Mouse (Mus musculus) layer of hippocampus, adult 9-11 months (tissue): Measurements from ENCODE around the gene Tenm2.

Experiments
- DNase-seq: peaks from one replicate; pipeline ENCODE4 v3.0.0; 2022

Gene Tenm2

GRCm38 (mm10) chr11:36686253-36686652 is 549.5 kb downstream of the Tenm2 start:
- DNase-seq: no peak

DNA sequence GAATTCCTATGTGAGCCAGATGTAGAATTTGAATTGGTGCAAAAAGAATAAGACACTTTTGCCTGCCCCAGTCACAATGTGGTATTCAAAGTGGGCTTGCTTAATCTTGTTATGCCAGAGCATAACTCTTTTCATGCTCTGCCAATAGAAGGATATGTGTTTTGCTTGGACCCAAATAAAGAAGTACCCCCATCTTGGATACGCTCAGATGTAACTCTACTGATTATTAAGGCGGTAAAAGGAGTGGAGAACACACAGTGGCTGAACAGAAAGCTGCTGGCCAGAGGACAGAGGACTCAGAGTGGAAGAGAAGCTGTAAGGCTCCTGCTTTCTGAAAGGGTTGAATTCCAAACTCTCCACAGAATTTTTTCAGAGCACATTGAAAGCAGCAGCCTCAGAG is 556.4 kb downstream of the Tenm2 start:
- no peak for DNase-seq

- DNase-seq: no peak
Observed at GRCm38 (mm10) chr11:36678542-36678941, 557.2 kb downstream of the Tenm2 start.

- no peak for DNase-seq
Observed at GRCm38 (mm10) chr11:36678057-36678396, 557.7 kb downstream of the Tenm2 start.

- DNase-seq: peak; percentile 52
Observed at GRCm38 (mm10) chr11:36677321-36678056, 558.3 kb downstream of the Tenm2 start.

DNA sequence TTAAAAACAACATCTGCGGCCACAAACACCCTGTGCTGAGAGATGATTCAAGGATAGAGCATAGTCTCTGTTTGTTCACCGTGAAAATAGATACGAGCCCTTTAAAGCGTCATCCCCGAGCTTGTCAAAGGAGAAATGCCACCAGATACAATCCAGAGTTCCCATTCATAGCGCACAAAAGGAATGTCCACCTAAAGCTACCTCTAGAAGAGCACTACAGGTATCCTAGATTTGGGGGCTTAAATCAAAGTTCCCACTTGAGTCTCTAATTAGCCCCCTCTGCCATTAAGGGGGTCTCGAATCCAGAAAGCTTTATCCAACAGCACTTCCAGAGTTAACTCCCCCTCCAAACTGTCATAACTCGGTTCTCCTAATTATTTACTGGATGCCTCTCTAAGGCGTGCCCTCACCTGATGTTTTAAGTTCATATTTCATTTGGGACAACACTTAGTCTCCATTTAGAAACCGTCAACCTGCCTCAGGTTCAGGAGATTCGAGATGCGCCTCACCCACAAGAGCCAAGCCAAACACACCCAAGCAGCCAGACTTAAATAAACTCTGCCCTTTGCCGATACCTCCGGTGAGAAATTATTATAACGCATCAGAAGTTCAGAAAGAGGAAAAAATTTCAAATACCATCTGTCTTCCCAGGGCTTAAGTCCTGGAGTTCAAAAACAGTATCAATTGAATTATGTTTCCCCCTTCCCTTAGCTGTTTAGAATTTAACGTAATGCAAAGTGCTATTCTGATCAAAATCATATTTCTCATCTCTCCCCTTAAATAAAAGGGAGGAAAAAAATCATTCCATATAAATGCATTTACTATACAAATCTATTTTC is 559.1 kb downstream of the Tenm2 start:
- DNase-seq: no peak

- no peak for DNase-seq
Observed at GRCm38 (mm10) chr11:36674902-36675422, 560.8 kb downstream of the Tenm2 start.

- DNase-seq: no peak
Observed at GRCm38 (mm10) chr11:36674141-36674540, 561.6 kb downstream of the Tenm2 start.

- no peak for DNase-seq
Observed at GRCm38 (mm10) chr11:36671196-36671595, 564.6 kb downstream of the Tenm2 start.

GRCm38 (mm10) chr11:36664026-36664425 is 571.7 kb downstream of the Tenm2 start:
- no peak for DNase-seq

DNA sequence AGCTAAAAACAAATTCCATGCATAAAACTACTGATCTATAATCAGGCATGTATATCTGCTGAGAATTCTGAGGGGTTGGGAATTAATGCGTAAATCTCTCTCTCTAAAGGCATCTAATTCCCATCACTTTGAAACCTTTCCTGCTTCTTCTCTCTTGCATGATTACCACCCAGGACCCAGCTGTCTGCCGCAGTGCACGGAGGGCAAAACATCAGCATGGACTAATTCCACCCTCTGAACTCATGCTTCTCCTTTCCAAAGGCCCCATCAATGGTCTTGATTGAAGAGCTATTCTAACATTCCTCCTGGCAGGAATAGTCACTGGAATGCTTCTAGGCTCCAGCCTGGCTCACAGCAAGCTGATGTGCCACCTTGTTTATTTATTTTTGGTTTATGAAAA is 572.2 kb downstream of the Tenm2 start:
- DNase-seq: no peak

DNA sequence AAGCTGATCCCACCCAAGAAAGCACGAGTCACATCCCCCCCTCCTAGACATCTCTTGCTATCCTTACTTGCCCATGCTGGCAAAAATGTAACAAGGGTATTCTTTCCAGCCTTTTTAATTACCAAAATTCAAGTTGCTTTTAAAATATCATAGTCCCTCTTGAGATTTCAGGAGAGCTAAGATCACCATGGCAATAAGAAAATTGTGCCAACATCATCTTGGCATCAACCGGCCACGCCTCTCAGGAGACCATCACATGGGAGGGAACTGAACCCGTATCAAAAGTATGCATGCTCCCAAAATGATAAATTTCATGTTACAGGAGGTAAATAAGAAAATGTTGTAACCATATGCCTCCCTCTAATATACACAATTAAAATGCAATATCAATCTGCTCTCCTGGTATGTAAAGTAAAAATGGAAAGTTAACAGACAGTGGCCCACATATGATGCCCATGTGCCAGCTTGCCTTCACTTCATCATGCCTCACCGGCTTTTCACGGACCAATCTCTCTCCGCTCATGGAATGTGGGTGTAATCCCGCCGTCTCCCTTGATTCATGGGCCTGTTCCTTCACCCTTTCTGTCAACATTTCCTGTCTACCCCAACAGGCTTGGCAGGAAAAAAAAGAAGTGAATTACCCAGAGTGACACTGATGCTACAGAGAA is 582.0 kb downstream of the Tenm2 start:
- DNase-seq: no peak

DNA sequence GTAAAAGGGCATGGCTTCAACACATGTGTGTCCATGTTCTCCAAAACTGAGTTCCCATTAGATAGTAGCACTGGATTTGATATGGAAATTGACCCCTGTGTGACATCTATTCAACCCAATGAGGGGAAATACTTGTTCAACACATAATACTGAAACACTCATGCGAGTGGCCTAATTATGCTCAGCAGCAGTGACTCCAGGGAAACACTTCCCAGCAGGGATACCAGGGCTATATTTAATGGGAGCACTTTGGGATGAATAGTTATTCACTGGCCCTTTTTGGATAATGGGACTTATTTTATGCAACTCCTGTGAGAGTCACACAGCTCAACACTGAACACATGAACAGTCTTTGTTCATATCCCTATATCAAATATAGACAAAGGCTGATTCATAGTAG is 588.6 kb downstream of the Tenm2 start:
- DNase-seq: no peak

DNA sequence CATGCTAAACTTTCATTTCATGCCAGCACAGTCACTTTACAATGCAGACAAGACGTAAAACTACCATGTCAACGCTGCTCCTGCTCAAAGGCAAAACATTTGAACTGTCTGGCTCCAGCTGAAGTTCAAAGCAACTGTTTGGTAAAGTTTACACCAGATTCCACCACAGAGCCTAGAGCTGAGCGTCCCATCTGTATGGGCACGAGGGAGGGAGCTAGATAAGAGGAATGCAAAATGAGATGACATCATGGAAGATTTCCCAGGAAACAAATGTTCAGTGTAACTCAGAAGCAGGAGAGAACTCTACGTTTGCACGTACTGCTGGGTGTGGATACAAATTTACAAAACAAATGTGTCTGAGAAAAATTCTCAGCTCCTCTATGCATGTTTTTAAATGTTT is 600.7 kb downstream of the Tenm2 start:
- no peak for DNase-seq

GRCm38 (mm10) chr11:36632201-36632600 is 603.6 kb downstream of the Tenm2 start:
- no peak for DNase-seq

GRCm38 (mm10) chr11:36613807-36614206 is 622.0 kb downstream of the Tenm2 start:
- DNase-seq: no peak

DNA sequence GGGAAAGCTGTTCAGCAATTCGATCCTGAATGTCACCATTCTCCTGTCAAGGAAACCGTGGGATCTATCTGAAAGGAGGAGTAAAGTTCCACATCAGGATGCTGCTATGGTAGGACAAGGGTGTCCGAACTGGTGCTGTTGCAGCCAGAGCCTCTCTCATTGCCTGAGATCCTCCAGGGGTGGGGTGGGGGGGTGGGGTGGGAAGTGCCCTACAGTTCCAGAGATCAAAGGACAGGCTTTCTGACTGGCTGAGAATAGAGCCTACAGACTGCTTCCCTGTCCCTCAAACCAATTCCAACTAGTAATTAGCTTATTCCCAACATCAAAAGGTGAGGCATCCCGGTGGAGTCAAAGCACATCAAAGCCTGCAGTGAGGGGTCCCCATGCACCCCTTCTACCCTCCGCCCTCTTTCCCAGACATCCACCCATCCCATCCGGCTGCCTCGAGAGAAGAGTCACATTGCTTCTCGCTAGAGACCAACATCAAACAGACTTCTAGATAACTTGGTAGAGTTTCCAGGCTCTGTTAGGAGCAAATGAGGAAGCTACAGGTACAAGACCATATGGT is 630.9 kb downstream of the Tenm2 start:
- no peak for DNase-seq

DNA sequence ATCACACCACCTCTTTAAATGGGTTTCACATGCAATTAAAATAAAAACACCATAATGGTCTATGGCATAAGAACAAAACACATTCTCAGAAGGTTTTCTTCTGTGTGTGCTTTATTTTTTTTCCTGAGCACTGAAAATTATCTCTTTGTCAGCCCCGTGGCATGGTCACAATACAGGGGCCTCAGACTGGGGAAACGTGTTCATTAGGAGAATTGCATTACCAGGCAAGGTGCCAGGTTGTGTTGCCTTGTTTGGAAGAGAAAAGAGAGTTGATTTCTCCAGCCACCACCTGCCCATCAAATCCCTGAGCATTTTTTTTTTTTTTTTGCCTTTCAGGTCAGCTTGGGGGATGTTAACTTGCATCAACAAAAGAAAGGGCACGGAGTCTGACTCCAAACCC is 631.5 kb downstream of the Tenm2 start:
- no peak for DNase-seq

- no peak for DNase-seq
Observed at GRCm38 (mm10) chr11:36592471-36592870, 643.3 kb downstream of the Tenm2 start.

DNA sequence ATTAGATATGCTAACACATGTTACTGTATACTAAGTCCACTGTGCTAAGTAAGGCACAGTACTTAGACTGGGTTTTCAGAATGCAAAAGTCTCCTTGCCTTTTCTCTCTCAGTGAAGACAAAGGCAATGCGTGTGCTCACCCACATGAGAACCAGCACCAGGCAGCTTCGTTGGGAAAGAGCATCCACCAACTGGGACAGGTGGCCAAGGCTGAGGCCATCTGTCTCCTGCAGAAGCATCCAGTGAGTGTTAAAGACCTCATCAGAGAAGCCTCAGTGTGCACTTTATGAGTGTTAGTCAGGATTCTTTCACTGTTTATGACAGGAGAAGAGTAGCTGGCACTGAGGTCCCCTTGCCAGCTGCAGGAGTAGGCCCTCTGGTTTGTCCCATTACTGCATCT is 669.6 kb downstream of the Tenm2 start:
- DNase-seq: peak; percentile 88

DNA sequence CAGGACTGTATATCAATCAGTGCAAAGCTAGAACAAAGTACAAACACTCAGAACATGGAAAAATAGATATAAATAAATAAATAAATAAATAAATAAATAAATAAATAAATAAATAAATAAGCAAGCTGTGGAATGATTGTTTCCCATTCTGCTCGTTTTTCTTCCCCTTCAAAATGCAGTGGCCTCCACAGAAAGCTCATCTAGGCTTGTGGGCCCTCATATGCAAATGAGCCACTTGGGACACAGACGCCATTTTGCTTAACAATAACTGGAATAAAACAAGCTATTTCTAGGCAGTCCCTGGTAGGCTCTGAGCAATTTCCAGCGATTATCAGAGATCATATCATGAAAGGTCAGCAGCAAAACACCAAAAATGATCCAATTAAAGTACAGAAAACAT is 672.9 kb downstream of the Tenm2 start:
- no peak for DNase-seq

DNA sequence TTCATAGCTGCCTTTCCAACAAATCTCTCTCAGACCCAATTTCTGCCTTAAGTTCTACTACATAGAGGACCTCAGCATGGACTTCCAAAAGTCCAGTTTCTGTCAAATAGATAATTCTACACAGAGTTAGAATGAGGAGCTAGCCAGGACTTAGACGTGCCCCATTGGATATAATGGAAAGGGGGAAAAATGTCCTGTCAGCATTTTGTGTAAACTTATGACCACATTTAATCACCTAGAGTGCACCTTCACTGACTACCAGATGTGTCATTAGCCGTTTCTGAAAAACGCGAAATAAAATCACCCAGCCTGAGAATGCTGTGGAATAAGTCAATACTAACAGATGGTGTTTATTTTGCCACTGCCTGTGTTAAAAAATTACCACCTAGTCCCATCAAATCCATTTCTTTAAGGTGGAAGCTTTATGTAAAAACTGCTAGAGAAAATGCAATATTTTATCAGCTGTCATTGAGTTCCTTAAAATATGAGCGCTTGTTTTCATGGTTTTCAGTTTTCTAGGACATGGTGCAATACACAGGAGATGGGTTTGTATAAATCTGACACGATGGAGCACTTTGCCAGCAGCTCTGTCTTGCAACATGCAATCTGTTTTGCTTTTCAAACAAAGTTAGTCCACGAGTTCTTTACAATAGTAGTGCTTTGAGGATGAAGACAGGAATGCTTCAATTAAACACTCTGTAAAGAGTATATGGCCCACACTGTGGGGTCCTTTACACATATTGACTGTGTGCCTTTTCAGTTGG is 674.8 kb downstream of the Tenm2 start:
- DNase-seq: no peak

- no peak for DNase-seq
Observed at GRCm38 (mm10) chr11:36557316-36557715, 678.4 kb downstream of the Tenm2 start.
